Mouse (Mus musculus) hematopoietic stem cell, adult 5-6 weeks (primary cell): Measurements from ENCODE around the gene Rnaset2a. TPM values are rescaled to one million over a fixed set of nuclear protein-coding genes. Genes with fewer than 3 reads are reported as not detected.
A peak's percentile ranks its signal among the peaks of the same experiment; 100 is the strongest.
"Not testable (repeated sequence)": the region's sequence is repeated elsewhere in the genome, so short reads cannot be mapped to it uniquely, and the experiment has no call there.

Experiments
- ATAC-seq, 2 experiments: fragments of 125-278 bp in 1 of 2; replicated peaks in 1 of 2; 2 replicates each; pipeline ENCODE4 v1.8.0; 2016 to 2017; ENCODE audit warnings: inconsistent platforms in 2 of 2, mild to moderate bottlenecking in 2 of 2, moderate number of reproducible peaks in 2 of 2, low read depth in 1 of 2, moderate TSS enrichment in 1 of 2; ENCODE audit not compliant: low FRiP score in 2 of 2, poor library complexity in 2 of 2, severe bottlenecking in 2 of 2, insufficient read depth in 1 of 2, low TSS enrichment in 1 of 2
- total RNA-seq: library from RNA; stranded (forward); fragments of 172-1452, 232-1000 nt; gene quantifications from 2 replicates; pipeline ENCODE4 v1.2.3, GENCODE M21; 2017

The Rnaset2a gene
- 23.8 and 54.8 TPM in 2 replicates for total RNA-seq

DNA sequence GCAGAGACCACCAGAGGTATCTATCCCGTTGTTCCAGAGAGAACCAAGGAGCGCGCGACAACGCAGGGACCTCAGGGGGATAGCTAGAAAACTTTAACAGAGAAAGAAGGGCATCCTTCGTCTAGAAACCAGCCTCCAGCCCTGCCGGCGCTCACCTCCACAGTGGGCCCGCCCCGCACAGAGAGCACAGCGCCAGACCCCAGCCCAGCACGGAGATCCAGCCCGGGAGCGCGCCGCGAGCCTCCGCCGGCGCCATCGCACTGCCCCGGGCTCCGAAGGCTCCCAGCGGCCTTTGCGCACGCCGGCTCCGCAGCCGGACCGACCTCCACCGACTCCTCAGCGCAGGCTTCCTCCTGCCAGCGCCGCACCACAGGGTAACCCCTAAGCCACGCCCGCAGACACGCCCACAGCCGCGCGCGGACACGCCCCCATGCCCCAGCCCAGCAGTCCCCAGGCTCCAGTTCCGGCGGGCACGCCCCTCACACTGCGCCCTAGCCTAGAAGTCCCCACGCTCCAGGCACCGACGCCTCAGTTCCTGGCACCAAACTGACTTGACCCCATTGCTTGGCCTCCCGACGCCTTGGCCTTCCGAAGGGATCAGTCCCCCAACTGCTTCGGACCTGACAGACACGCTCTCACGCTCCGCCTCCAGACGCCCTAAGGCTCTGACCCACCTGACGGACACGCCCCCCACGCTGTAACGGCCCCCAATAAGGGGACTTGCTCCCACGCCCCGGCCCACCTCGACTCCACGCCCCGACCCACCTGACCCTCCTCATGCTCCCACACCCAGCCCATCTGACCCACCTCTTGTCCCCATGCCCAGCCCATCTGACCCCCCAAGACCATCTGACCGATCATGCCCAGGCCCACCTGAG is at the start of gene Rnaset2a, which contains the start of gene Gm49673:
TSS of gene Rnaset2a (minus strand) at position 659 of the 878 bp plus-strand sequence.
TSS of gene Gm49673 (minus strand) at position 350 of the 878 bp plus-strand sequence.
- ATAC-seq, result peak; percentile 94 to 96

- ATAC-seq, result no peak
Measured at GRCm38 (mm10) chr17:8197652-8198051, 49.8 kb upstream of the Rnaset2a start.

- peak; percentile 52 to 61 for ATAC-seq
Measured at GRCm38 (mm10) chr17:8195685-8196376, 47.9 kb upstream of the Rnaset2a start.

DNA sequence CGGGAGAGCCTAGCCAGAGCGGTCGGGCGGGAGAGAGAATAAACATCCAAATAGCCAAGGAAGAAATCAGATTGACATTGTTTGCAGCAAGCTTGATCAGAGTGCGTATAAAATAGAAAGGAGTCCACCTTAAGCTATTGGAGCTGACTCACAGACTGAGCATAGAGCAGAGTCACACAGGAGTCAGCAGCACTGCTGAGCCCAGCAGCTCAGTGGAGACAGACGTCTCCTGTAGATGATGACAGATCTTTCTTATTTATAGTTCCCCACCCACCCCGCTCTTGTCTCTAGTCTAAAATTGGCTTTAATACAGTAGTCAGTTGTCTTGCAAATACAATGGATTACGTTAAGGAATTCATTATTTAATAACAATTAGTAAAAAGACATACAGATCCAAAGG is 45.8 kb upstream of the Rnaset2a start:
- no peak for ATAC-seq

DNA sequence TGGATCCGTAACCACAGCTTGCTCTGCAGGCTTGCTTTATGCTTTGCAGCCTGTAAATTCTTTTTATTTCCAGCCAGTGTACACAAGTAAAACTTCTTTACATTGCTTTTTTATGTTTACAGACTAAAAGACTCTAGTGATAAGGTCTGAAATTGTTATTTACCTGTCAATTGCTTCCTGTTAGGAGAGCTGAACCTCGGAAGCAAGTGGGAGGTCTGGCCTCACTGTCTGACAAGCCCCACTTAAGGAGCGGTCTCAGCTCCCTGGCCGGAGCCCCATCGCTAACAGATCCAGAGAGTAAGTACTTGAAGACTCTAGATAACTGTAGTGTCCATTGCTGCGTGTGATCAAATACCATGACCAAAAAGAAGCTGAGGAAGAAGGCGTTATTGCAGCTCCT is 36.3 kb upstream of the Rnaset2a start:
- no peak for ATAC-seq

GRCm38 (mm10) chr17:8183815-8184214 is 35.9 kb upstream of the Rnaset2a start:
- no peak for ATAC-seq

- ATAC-seq, result no peak
Measured at GRCm38 (mm10) chr17:8177090-8177489, 29.2 kb upstream of the Rnaset2a start.

DNA sequence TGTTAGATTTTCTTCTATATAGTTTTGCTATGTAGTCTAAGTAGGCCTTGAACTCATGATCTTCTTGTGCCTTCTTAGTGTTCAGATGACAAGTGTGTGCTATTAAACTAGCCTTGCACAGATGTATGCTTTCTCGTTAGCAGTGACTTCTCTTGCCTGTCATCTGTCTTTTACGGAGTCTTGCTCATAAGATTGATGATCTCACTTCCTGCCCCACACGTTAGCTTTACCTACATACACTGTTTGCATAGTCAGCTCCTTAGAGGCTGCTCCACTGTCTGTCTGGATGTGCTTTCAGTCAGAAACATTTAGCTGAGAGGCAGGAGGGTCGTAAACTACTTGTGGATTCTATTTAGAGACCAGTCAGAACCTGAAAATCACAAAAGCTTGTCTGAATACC is 23.2 kb upstream of the Rnaset2a start:
- ATAC-seq, result no peak

GRCm38 (mm10) chr17:8170331-8170730 is 22.4 kb upstream of the Rnaset2a start:
- peak; percentile 43 to 59; a peak in 2 of 4 replicates for ATAC-seq

- ATAC-seq, result not testable (repeated sequence)
Measured at GRCm38 (mm10) chr17:8167436-8167835, 19.5 kb upstream of the Rnaset2a start.

- not testable (repeated sequence) for ATAC-seq
Measured at GRCm38 (mm10) chr17:8166454-8166853, 18.6 kb upstream of the Rnaset2a start.

- ATAC-seq, result not testable (repeated sequence)
Measured at GRCm38 (mm10) chr17:8165977-8166376, 18.1 kb upstream of the Rnaset2a start.

- ATAC-seq, result not testable (repeated sequence)
Measured at GRCm38 (mm10) chr17:8165608-8165945, 17.7 kb upstream of the Rnaset2a start.

DNA sequence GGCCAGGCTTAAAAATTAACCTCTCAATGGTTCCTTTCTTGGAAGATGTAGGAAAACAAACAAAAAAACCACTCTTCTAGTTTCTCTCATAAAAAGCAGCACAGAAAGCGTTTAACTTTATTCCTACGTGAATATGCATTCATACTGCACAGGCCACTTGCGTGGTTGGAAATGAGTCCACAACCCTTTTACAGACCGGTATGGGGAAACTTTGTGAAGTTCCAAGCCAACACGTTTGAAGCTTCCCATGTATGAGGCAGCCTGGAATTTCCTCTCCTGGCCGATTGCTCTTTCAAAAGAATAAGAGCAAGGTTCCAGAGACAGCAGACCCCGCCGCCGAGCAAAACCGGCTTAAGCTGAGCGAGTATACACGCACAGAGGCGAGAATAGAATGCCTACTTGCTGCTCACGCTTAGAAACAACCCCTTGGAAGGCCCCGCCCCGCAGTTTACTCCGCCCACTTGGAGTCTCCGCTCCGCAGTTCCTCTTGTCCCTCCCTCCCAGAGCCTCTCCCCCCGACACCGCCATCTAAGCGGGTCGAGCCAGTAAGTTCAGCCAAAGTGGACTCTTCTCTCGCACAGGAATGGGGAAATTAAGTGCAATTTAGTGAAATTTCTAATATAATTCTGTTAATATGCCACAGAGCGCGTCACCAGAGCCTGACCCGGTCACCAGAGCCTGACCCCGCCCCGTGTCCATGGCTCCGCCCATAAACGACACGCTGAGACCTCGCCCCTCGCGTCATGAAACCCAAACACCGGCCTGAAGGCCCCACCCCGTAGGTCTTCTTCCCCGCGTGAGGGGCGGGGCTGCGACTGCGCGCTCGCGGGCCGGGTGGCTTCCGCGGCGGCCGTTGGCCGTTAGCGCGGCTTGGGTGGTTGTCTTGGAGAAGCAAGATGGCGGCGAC is 17.1 kb upstream of the Rnaset2a start, which contains the start of gene Fgfr1op:
TSS of gene Fgfr1op (plus strand) at position 801 of the 907 bp plus-strand sequence.
- ATAC-seq, result peak; percentile 91 to 93

- not testable (repeated sequence) for ATAC-seq
Measured at GRCm38 (mm10) chr17:8160969-8161368, 13.1 kb upstream of the Rnaset2a start.

GRCm38 (mm10) chr17:8158627-8159026 is 10.7 kb upstream of the Rnaset2a start:
- peak; percentile 74 to 81 for ATAC-seq

DNA sequence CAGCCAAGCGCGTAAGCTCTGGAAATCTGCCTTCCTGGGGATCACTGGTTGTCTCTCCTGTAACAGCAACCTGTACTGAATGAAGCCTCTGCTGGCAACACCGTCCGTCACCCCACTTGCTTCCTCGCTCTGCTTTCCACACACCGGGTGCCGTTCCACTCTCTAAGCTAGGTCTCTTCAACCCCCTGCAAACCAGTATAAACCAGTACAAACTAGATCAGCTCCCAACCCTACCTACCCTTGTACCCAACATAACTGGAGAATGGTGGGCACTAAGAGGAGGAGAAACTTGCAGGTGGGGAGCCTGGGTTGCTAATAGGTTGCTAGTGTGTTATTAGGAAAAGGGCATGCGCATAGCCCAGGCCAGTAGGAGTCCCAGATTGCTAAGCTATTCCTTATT is 8.1 kb upstream of the Rnaset2a start:
- not testable (repeated sequence) for ATAC-seq
